Mouse (Mus musculus) urinary bladder, postnatal 25 days (tissue): ENCODE data around the gene Grin1.

ENCODE experiments used
- DNase-seq: peaks from one replicate; pipeline ENCODE4 v3.0.0; 2022; ENCODE audit warnings: low spot score

Grin1 gene

DNA sequence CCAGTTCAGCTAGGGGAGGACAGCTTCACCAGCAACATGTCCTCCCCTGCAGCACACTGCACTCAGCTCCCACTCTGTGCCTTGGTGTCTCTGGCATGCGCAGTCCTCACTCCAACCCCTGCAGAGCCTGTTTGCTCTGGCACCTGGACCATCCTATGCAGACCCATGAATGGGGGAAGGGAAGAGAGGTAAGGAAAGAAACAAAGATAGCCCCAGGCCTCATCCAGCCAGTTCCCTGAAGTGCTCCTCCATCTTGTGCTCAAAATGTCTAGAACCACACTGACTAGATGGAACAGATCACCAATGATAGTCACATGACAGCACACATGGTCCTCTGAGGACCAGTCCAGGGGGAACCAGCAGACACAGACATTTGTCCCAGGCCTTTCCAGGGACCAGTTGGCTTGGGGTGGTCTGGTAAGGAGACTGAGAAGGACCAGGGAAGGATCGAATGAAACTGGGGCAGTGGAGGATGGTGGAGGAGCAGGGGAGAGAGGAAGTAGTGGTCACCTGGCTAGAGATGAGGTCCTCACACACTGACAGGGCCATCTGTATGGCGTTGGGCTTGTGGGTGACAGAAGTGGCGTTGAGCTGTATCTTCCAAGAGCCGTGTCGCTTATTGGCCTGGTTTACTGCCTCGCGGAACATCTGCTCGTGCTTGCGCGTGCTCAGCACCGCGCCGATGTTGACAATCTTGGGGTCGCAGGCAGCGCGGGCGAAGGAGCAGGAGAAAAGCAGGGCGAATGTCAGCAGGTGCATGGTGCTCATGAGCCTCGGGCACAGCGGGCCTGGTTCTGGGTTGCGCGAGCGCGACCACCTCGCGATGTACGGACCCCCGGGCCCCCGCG is 644 bp downstream of the Grin1 start:
- no peak for DNase-seq

- no peak for DNase-seq
Measured at GRCm38 (mm10) chr2:25311491-25311891, 7.5 kb downstream of the Grin1 start.

DNA sequence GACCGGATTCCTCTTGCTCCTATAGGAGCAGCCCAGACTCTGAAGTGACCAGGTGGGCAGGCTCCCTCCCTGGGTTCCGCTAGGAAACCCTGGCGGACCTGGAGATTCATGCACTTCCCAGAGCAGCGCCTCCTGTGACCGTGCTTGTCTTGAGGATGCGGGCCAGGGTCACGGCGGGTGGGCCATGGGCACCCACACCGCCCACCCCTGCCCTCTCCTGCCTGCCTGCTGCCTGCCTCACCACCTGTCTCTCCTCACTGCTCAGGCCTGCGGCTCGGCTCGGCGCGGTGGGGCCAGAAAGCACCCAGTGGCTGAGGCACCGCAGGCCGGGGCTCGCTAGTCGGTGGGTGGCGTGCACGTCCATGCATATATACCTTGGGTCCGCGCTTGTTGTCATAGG is 8.0 kb downstream of the Grin1 start:
- no peak for DNase-seq

DNA sequence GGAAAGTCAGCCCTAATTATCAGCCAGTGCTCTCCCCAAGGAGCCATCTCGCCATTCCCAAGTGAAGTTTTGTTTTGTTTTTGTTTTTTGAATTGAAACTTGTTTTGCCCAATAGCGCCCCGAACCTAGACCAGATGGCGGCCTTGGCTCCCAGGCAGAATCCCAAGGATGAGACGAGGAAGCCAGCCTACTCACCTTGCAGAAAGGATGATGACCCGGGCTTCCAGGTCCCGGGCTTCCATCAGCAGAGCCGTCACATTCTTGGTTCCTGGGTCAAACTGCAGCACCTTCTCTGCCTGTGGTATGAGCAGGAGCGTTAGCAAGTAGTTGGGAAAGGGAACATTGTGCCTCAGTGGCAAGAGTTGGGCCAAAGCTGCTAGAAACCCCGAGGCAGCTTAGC is 8.8 kb downstream of the Grin1 start:
- no peak for DNase-seq

GRCm38 (mm10) chr2:25305587-25306359 is 13.2 kb downstream of the Grin1 start:
- DNase-seq: no peak

DNA sequence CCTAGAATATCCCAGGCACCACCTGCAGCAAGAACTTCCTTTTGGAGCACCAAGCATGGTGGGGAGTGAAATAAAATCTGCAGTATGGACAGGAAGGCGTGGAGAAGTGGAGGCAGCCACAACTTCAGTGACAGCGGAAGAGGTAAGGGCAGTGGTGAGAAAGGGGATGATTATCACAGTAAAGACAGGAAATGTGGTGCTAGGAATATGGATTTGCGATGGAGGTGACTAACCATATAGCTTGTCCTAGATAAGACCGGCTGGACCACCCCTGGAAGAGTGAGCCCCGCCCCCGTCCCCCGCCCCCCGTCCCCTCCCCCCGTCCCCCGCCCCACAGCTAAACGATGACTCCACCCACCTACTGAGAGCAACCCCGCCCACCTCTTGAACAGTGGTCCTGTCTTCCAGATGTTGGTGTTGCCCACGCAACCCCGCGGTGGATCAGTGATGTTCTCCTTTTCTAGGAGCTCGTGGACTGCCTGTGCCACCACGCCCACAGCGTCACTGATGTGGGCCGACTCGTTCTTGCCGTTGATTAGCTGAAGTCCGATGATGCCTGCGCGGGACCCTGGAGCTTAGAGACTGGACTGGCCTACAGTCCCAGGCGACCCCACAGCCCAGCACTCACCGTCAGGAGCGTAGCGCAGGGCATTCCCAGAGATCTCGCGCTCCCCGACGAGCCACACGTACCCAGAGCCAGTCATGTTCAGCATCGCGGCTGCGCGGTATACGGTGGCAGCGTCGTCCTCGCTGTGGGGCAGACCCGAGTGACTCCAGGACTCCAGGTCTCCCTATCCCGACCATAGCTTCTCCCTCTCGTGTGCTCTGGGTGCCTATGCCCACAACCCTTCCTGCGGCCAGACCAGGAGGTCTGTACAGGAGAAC is 14.1 kb downstream of the Grin1 start:
- no peak for DNase-seq

DNA sequence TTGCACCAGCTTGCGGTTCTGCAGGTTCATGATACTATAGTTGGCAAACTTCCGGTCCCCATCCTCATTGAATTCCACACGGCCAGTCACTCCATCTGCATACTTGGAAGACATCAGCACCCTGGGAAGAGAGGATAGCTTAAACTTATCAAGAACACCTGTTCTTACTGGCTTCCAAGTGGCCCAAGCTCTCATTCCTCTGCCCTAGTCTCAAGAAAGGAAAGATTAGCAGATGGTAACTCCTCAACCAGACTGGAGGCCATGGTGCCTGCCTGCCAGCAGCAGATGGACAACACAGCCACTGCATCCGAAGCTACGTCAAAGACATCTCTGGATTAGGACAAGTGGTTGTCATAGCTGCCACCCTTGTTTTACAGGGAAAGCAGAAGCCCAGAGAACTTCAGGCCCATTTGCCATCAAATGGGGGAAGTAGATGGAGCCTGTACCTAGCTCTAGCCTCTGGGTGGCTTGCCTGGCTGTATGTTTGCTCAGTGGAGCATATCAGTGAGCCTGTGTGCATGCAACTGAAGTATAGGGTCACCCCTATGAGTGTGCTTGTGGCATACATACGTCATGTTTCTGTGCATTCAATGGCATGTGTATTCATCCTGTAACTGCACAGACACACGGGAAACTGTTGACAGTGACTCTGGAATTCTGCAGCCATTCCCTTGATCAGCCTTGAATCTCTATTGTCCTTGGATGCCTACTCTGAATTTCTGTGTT is 14.9 kb downstream of the Grin1 start:
- no peak for DNase-seq

- DNase-seq: no peak
Measured at GRCm38 (mm10) chr2:25303452-25303851, 15.5 kb downstream of the Grin1 start.

DNA sequence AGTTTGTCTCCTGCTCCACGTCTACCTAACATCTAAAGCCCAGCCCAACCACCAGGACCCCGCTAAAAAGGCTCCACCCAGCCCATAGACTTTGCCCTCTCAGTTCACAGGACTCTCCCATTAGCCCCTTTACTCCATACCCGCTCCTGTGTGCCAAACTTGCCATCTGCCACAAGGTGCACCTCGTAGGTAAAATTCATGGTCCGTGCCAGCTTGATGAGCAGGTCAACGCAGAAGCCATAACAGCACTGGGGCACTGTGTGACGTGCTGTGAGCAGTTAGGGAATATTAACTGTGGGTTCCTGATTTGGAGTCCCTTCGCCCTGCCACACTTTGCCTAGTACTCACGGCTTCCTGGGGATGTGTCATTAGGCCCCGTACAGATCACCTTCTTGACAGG is 20.9 kb downstream of the Grin1 start:
- no peak for DNase-seq

GRCm38 (mm10) chr2:25297093-25297492 is 21.9 kb downstream of the Grin1 start:
- DNase-seq: no peak

DNA sequence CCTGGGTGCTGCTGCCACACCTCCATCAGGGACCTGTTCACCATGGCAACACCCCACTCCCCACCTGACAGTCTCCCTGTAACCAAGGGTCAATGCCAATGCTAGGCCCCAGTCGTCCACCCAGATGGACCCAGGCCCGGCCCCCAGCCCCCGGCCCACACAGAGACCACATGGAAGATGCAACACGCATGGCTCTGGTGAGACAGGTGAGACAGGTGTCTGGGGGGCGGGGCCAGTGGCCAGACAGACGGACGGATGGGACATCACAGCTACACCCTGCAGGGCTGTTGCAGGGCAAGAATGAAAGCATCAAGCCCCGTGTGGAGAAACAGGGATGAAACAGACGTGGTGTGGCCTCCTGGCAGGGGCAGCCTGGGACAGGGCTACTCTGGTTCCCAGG is 25.3 kb downstream of the Grin1 start:
- no peak for DNase-seq

GRCm38 (mm10) chr2:25292856-25293255 is 26.1 kb downstream of the Grin1 start:
- DNase-seq: peak; percentile 89

GRCm38 (mm10) chr2:25292054-25292544 is 26.9 kb downstream of the Grin1 start:
- DNase-seq: no peak

GRCm38 (mm10) chr2:25291184-25292053 is 27.6 kb downstream of the Grin1 start:
- DNase-seq: no peak

- DNase-seq: no peak
Measured at GRCm38 (mm10) chr2:25290816-25291130, 28.2 kb downstream of the Grin1 start.

GRCm38 (mm10) chr2:25290101-25290815 is 28.7 kb downstream of the Grin1 start:
- no peak for DNase-seq

DNA sequence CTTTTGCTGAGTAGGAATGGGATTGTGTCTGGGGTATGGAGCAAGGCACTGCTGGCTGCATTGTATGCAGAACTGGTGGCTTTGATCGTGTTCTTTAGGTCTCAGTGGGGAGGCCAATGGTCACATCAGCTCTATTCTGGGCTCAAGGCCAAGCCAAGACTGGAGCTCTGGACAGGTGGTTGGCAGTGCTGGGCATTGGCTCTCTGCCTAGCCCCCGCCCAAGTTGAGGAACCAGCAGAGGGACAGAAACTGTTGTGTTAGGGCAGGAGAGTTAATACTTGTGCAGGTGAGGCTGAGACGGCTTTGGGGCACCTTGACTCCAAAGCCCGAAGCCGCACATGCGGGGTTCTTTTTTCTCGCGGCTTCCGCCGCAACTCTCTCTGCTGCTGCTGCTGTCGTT is 29.3 kb downstream of the Grin1 start, which contains the start of gene Lrrc26:
Gene Lrrc26, plus strand, starts transcription at position 265 of the 400 bp plus-strand sequence.
- DNase-seq: no peak

DNA sequence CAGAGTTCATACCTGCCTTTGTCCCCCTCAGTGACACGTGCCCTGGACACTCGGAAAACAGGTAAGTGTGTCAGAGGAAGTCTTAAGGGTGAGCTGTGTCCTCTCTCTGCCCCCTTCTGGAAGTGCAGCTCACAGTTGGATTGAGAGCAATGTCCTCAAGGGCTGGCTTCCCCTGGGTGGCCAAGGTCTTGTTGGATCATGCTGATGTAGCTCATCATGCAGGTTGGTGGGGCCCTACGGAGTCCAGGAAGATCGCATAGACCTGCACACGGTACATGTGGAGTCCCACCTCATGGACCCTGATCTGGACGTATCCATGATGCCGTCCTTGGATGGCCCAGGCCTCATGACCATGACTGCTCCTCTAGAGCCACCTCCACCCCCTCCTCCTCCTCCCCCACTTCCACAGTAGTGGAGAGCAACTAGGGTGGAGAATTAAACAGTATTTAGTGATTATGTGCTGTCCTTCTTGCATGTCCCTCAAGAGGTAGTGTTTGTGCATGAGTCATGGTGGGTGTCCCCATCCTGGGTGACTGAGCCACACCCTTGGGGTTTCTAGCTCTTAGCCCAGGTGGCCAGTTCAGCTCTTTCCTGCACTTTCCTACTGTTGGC is 30.1 kb downstream of the Grin1 start:
- DNase-seq: no peak

GRCm38 (mm10) chr2:25287927-25288649 is 30.9 kb downstream of the Grin1 start, which contains the start of gene Tmem210:
Gene Tmem210 (plus strand): TSS chr2:25288145.
- no peak for DNase-seq
